Mouse (Mus musculus) kidney, postnatal 14 days (tissue): ENCODE data around the gene Nebl.

Source experiments
- DNase-seq: peaks from one replicate; pipeline ENCODE4 v3.0.0; 2022; ENCODE audit warnings: mixed read lengths

The Nebl gene

DNA sequence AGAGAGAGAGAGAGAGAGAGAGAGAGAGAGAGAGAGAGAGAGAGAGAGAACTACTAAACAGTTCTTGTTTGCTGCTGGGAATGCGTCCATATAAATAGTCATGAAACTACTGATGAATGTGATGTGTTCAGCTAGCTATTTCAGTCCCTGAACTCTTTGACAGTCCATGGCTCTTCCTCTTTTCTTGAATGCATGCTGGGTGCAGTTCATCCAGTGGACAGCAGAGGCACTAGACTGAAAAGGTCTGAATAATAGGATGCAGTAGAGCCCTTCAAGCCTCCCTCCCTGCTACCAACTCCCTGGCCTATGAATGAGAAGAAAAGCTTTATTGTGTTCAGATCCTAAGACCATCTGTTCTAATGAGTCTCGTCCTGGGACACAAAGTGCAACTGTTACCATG lies 223.9 kb downstream of the Nebl start:
- no peak for DNase-seq

DNA sequence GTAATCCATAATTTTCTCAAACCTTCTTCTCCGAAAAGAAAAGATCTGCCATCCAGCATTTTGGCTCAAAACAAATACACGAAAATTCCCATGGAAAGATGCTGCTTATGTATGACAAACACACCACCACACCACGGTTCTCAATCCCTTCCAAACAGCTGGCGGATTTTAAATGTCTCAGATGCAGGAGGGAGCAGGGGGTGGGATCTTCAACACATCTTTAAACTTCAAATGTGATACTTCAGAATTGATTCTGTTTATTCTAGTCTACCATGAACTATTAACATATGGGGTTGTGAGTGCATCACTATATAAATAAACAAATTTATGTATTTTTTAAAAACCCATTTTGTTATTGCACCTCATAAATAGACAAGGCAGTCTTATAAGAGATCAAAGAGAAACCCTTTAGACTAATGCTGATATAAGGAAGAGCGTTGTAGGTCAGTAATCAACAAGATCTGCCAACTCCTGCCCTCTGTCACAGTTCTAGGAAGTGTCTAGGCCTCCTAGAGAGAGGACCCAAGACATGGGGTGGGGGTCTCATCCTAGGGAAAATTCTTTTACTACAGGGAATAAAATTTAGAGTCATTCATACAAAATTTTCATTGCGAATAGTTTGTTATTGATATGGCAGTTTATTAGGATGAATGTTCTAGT lies 227.0 kb downstream of the Nebl start:
- DNase-seq = no peak

DNA sequence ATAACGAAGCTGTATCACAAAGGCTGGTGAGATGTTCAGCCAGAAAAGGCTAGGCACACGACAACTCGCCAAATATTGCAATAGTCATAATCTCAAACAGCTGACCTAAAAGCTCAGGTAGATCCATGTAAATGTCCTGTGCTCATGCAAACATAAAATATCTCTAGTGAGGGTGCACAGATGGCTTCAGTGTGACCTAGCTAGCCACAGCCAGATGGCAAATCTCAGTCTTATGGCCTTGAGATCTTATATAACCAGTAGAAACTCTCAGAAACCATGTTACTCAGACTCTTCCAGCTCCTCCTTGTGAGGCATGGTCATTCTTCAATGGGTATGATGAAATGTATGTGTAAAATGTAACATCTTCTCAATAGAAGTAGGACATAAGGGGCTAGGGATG lies 230.2 kb downstream of the Nebl start:
- no peak for DNase-seq

DNA sequence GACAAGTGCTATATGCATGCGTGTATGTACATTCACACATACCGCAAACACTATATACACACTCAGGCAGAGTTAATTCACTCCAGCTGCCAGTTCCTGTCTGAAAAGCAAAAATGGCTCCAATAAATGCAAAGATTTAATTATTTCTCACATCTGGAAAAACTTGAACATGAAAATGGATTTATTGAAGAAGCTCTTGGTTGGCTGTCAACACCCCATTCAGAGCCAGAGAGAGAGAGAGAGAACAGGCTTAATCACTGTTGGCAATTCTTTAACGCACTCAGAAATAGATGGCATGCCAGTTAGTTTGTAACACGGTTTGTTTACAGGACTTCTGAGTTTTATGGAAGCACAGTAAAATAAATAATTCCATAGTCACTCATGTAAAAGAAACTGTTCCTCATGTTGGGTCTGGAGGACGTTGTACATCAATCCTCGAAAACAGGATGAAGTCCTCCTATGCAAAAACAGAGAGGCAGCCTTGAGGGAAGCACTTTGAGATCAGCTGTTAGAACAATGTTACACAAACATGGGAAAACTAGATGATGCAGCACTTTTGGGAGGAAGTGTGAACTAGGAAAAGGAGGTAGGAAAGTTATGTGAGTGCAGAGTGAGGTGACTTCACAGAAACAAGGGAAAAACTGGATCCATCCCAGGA lies 265.6 kb downstream of the Nebl start:
- DNase-seq = no peak

DNA sequence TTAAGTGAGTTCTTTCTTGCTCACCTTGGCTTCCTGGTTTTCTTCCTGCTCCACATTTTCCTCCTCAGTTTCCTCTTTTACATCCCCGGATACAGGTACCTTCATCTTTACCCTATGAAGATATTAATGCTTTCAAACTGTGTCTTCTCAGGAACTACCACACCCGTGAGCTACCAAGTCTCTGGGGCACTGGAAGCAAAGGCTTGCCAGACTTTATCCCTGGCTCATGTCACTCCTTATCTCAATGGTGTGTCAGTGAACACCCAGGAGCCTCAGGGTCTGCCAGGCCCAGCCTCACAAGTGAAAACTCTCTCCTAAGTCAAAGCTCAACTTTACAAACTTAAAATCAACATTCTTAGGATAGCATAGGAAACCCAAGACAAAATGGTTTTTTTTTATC lies 270.8 kb downstream of the Nebl start:
- no peak for DNase-seq

DNA sequence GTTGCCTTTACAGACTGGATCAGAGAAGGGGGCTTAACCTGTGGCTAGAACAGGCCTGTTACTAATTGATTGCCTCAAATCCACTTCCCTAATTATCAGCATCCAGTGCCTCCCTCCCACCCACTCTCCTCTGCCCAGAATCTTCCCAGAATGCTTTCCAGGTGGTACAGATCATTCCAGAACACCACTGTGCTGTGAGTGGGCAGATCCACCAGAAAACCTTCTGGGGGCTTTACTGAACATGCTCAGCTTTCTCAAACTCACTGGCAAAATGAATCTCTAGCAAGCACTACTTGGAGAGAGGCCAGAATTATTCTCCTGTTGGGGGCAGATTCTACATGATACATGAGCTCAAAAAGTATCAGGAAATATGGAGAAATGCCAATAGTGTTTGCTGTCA lies 277.6 kb downstream of the Nebl start:
- no peak for DNase-seq

DNA sequence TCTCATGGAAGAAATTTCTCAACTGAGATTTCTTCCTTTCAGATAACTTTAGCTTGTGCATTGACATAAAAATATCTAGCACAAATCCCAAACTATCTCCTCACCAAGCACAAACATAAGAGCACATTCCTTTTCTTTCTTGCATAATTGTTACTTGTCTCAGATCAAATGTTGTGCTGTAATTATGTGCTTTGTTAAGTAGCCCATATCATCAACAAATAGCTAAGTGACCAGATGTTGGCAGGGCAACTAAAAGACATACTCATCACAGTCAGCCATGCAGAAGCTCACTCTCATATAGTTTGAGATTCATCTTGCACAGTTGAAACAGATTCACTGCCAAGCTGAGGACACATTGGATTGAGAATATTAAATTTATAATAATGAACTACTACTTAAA lies 282.9 kb downstream of the Nebl start:
- no peak for DNase-seq

DNA sequence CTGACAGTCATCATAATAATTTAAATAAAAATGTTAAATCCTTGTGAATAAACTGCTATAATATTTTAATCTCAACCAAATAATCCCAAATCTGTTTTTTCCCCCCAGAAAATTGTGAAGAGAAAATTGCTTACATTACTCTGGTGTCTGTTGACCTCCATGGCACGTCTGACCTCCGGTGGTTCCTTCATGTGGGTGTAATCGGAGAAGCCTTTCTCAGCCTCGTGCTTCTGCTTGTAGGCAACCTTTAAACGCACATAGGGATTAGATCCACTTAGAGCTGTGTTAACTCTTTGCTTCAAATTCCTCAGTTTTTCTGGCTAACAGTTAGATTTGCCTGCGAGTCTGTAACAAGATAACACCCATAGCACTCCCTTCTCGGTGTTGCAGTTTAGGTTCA lies 287.7 kb downstream of the Nebl start:
- no peak for DNase-seq

DNA sequence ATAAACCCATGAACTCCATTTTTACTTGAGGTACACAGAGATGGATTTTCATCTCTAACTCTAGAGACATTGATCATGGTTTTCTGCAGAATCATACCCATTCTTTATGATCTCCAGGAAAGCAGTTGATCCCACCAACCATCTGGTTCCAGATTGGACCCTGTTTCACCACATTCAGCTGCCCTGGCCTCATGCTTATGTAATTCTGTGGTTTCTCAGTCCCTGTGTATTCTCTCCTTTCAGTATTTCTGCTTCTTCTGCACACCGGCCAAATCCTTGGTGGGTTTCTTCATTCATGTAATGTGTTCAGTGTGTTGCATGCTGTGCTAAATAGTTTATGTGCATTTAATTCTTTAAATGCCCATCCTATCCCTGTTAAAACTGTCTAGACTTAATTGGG lies 292.9 kb downstream of the Nebl start:
- DNase-seq = no peak

DNA sequence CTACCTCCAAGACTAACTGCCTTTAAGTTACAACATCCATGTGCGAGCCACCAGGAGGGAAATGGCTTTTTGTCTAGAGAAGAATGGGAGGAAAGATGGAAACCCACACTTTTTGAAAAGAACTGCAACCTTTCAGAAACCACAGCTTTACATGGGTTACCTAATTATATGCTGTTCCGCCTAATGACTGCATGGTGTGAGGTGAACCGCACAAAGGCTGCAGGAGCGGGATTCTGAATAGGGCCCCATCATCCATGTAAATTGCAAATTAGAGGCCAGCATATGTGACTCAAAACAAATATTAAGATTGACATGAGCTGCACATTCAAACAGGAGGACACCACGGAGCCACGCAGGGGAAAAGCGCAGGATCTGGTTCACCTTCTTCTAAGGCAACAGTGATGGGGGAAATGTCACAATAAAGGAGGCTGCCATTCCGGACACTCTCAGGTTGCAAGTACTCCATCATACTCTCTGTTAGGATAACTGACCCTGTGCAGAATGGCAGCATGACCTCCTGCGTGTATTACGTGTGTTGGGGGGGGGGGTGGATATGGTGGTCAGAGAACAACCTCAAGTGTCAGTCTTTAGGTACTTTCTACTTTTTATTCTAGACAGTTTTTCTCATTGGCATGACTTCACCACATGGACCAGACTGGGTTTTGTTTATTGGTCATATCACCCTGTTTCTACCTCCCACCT lies 294.4 kb downstream of the Nebl start:
- DNase-seq = no peak

DNA sequence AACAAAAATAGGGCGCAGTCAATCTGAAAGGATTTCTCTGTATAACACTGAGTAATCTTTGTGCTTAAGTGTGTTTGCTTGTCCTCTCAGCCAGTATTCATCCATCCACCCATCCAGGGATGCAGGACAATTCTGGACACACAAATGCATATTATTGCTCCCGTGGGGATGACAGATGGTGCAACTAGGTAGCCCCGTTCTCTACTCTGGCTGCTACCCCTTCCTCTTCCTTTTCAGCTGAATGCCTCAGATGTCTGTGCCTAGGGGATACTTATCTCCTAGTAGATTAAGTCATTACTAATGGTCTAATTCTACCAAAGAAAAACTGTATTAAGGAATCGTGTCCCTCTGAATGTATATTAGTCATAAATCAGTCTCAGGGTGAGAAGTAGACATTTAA lies 296.0 kb downstream of the Nebl start:
- DNase-seq = no peak

DNA sequence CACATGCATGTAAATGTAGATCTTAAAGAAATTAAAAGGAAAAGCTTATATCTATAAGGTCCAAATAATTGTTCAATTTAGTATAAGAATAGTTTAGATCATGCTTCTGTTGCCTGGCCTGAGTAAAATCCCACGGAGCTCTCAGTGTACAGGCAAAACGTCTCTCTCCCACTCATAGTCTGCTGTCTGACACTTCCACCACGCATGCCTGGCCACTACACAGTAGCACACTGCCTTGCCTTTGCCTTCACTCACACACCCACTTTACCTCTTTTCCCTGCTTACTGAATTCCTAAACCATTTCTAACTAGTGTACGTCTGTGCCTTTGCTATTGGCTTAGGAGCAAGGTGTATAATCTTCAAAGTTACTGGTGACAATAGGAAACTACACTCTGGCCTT lies 302.2 kb downstream of the Nebl start:
- DNase-seq = no peak

DNA sequence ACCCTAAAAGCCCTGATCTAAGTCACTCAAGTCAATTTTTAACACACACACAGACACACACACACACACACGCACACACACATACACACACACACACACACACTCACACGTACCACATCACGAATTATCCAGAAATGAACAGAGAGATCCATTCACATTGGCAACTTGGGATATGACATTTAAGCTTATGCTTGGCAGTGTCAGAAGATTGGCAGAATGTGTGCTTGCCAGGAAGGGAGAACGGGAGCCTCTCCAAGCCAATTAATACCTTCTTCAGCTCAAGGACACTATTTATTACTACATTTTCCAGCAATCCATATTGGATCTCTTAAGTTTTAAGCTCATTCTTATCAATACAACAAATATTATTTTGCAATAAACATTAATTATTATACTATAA lies 303.1 kb downstream of the Nebl start:
- no peak for DNase-seq

DNA sequence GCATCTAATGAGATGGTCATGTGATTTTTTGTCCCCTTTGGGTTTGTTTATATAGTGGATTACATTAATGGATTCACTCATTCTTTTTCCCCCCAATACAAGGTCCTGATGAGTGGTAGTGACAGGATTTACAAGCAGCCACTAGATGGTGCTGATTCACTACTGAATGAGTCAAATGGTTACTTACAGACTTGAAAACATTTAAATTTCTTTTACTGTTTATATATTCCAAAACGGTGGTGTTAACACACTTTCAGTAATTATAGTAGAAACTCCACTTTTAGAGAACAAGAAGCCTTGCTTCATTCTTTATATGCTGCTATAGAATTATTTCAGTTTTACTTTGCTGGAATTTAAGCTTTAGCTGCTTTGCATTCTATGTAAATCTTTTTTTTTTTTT lies 308.3 kb downstream of the Nebl start:
- peak; percentile 36 for DNase-seq

DNA sequence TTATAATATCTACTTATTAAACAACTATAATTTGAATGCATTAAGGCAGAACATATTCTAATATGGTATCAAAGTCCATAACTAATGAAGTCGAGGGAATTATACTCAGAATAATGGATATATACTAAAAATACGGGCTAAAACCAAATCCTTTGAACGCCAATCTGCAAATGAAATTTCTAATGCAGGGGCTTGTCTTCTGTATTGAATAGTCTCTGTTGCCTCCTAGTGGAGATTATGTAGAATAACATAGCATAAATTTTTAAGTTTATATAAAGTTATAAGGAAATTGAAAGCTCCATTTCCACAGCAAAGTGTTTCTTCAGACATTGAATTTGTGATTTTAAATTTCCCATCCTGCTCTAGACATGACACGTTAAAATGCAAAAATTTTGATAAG lies 315.9 kb downstream of the Nebl start:
- DNase-seq = no peak

DNA sequence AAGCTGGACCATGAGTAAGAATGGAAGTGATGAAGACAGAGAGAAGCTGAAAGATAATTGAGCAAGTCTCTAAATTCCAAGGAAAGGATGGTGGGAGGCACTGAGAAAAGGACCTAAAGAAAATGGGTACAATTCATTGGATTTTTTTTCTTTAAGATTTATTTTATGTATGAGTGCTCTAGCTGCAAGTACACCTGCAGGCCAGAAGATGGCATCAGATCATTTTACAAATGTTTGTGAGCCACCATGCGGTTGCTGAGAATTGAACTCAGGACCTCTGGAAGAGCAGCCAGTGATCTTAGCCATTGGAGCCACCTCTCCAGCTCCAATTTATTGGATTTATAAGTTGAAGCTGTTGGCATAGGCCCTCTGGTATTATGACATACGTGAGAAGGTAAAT lies 316.9 kb downstream of the Nebl start:
- DNase-seq = no peak

DNA sequence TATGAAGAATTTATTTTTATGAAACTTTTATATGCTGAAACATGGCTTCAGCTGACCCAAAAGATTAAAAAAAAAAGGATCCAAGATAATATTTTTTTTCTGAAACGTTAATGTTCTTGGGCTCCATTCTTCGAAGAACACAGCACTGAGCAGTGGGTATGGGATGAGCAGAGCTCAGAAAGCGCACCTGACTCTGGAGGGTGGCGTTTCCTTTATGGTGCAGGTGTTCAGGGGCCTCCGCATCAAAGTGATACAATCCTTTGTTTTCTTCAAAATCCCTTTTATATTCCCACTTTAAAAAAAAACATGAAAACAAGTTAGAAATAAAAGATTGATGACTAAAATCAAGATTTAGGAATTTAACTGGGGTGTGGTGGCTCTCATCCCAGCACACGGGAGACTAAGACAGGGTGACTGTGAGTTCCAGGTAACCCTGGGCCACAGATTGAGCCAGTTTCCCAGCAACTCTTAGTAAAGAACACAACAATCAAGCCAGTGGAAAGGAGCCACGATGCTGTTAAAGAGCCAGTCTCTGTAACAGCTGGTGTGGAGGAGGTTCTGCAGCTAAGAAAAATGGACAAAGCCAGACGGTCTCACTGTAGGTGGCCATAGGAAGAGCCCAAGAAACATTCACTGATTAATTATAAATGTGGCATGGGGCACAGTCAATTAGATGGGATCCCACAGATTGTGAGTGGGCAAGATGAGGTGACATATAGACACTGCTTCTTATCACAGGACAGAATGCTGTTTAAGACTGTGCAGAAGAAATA lies 317.6 kb downstream of the Nebl start:
- DNase-seq = no peak

DNA sequence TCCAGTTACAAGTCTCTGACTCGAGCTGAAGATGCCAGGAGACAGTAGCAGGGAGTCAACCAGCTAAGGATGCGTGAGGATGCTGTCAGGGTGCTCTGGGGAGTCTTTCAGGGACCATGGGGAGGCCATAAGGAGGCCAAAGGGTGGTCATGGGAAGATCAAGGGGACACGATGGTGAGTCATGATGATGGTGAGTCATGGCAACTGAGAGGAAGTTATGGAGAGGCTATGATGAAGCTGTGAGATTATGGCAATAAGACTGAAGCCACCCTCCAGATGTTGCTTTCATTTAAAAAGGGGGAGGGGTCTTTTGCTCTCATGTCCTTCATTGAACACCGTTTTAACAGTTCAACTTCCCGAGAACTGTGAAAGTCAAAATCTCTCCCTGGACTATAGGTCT lies 322.0 kb downstream of the Nebl start:
- no peak for DNase-seq

DNA sequence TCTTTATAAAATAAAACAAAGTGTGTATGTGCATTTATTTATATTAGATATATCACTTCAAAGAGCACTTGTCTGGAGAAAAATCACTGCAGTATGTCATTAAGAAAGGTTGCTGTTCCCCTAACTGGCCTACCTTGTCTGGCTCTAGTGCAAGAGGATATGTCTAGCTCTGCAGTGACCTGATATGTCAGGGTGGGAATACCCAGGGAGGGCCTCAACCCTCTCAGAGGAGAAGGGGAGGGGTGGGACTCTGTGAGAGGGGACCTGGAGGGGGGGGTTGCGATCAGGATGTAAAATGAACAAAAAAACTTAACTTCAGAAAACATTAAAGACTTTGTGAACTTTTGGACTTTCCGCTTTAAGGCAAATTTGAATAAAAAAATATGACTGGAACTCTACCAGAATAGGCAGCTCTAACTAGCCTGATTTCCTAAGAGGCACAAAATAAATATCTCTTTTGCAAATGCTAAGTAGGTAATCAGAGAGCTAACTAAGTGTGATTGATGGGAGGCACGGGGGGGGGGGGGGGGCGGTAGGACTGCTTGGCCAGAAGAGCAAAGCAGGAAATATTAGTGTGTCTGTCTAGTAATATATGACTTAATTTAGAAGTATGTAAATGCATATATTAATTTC lies 325.2 kb downstream of the Nebl start:
- no peak for DNase-seq

DNA sequence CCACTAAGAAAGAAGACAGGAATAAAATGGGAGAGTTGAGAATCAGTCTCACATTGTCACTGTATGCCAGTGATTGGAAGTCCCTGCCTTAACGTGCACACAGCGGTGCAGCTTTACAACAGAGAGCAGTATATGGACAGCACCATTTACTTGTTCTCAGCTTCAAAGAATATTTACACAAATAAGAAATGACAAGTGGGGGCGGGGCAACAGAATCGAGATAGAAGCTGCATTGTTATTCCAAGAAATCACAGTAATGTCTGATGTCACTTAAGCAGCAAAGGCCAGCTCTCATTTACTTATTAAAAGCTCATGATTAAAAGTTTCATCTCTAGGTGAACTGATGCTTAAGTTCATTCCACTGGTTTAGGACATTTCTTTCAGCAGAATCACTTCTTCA lies 328.8 kb downstream of the Nebl start:
- no peak for DNase-seq

DNA sequence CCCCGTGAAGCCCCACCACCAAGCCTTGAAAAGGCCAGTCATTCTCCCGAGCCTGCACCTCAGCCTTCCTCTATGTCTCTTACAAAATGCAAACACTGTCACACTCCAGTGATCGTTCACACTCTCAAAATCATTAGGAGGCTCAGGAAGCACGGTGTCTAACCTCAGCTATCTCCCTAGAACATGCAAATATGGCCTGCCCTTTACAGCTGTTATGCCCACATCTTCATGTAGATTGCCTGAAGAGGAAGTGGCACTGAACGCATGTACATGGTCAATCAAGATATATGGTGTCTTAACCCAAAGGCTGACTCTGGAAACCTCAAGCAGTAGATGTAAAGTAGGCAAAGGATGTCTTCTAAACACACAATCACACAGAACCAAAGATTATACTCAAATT lies 335.0 kb downstream of the Nebl start:
- no peak for DNase-seq

DNA sequence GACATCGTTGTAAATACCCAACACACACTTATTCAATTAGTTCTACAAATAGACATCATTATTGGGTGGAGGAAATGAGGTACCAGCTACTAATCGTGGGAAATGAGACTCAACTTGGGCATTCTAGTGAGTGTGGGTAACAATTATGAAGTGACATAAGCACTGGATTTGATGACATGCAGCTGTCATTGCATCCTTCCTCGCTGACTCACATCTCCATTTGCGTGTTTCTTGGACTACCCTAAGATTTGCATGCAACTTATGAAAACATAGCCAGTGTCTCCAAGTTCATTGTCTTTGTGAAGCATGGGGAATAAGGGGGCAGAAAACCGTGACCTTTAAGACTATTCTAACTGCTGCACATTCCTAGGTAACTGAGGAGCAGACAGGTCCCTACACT lies 339.9 kb downstream of the Nebl start:
- DNase-seq = no peak

DNA sequence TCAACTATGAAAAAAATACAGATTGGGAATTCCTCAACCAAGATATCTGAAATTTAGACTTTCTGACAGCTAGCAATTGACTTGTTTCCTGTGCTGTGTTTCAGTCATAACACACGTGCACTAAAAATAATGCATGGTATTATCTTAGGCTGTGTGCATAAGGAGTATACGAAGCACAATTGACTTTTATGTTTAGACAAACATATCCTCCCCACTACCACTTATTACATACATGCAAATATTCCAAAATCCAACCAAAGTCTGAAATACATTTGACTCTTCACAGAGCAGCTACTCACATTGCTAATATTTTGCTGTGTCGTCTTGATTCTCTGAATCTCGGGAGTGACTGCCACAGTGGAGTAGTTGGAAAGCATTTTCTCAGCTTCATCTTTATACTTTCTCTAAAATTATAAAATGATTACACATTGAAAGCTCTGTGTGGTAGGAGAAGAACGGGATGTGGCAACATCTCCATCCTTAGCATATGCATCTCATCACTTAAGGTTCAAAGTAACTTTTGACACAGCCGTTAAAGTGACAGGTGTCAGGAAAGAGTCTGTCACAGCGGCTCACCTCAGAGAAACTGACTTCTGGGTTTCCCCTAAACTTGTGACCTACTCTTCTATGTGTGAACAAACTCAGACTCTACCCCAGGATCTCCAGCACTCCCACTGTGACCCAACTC lies 340.6 kb downstream of the Nebl start:
- DNase-seq = no peak
